Comparison of ENCODE assay signal across 8 mouse cellular contexts in the genomic region with DNA sequence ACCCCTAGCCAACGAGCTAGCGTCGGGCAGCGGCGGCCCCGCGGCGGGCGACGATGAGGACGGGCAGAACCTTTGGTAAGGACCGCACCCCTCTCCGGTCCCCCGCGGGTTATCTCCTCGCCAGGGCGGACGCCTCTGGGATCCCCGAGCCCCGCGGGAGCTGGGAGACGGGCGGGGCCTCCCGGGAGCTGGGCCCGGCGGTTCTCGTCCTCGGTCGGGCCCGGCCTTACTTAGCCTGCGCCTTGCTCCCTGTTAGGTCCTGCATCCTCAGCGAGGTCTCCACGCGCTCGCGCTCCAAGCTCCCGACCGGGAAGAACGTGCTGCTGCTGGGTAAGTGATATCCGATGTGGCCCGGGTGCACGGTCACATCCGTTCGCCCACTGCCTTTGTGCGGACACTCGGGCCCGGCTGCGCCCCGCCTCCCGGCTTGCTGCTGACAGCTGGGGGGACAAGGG. TPM values are rescaled to one million over a fixed set of nuclear protein-coding genes. Genes with fewer than 3 reads are reported as not detected.
A peak's percentile ranks its signal among the peaks of the same experiment; 100 is the strongest.
DNase-seq lines count a peak whose midpoint lies in the region; ATAC-seq and TF ChIP-seq lines count a peak whose summit lies in the region.

No protein-coding gene starts in this region.

- H3ac ChIP-seq in C2C12 (ENCODE audit: control insufficient read depth, insufficient read length, low read depth): peak overlapping the region; percentile 89

- WGBS in embryonic facial prominence, embryonic 12.5 days: under 1% methylated on average over 50 of the region's 50 CpGs
- WGBS in intestine, embryonic 16.5 days: under 1% methylated on average over 50 of the region's 50 CpGs

- peak overlapping the region; percentile 88 for H3K27ac ChIP-seq in embryonic facial prominence, embryonic 12.5 days
- peak overlapping the region; percentile 97 for H3K27ac ChIP-seq in intestine, embryonic 16.5 days (ENCODE audit: low read length)

- peaks cover 20% of the 10 kb centered on the region for H3K36me3 ChIP-seq in C2C12 (ENCODE audit: control insufficient read depth, insufficient read depth)
- peaks cover 23% of the 10 kb centered on the region for H3K36me3 ChIP-seq in embryonic facial prominence, embryonic 12.5 days
- peaks cover 7% of the 10 kb centered on the region; the same call in 1 of the 2 replicates for H3K36me3 ChIP-seq in intestine, embryonic 16.5 days (ENCODE audit: control insufficient read depth, insufficient read depth, low read length)

- peaks cover 22% of the 10 kb centered on the region for H3K4me1 ChIP-seq in embryonic facial prominence, embryonic 12.5 days
- H3K4me1 ChIP-seq in intestine, embryonic 16.5 days (ENCODE audit: control insufficient read depth, insufficient read depth, low read length): peaks cover 12% of the 10 kb centered on the region

- H3K9ac ChIP-seq in embryonic facial prominence, embryonic 12.5 days: peak overlapping the region; percentile 88
- peak overlapping the region; percentile 96 for H3K9ac ChIP-seq in intestine, embryonic 16.5 days (ENCODE audit: low read depth, low read length)

- no peak for DNase-seq in frontal cortex, postnatal 36 days (ENCODE audit: low spot score in 2 of 2)
- peak; percentile 74 for DNase-seq in testis, postnatal 10 days (ENCODE audit: low spot score)
- no peak for DNase-seq in layer of hippocampus, postnatal 14 days (ENCODE audit: low spot score in 2 of 2)

- peaks cover 31% of the 10 kb centered on the region for H3K79me3 ChIP-seq in C2C12 (ENCODE audit: low read depth)

- no peaks in the 10 kb centered on the region for H3K9me3 ChIP-seq in embryonic facial prominence, embryonic 12.5 days
- no peaks in the 10 kb centered on the region for H3K9me3 ChIP-seq in intestine, embryonic 16.5 days (ENCODE audit: control insufficient read depth, low read length)

- TF ChIP-seq CTCF in C2C12 (IDR thresholded peaks at IDR 0.05; ENCODE audit: control insufficient read depth, insufficient read depth, insufficient read length): no peak

- H3K27me3 ChIP-seq in C2C12 (ENCODE audit: control insufficient read depth, insufficient read depth, insufficient read length): no peaks in the 10 kb centered on the region
- H3K27me3 ChIP-seq in embryonic facial prominence, embryonic 12.5 days: no peaks in the 10 kb centered on the region
- no peaks in the 10 kb centered on the region for H3K27me3 ChIP-seq in intestine, embryonic 16.5 days (replicated peaks; ENCODE audit: control insufficient read depth, insufficient read depth, low read length)

- H3K4me2 ChIP-seq in embryonic facial prominence, embryonic 12.5 days (replicated peaks): peak overlapping the region; percentile 87
- peak overlapping the region; percentile 70 for H3K4me2 ChIP-seq in intestine, embryonic 16.5 days (ENCODE audit: low read depth, low read length)

- ATAC-seq in frontal cortex, adult (ENCODE audit: low TSS enrichment): peak; percentile 67
- ATAC-seq in embryonic facial prominence, embryonic 12.5 days (ENCODE audit: insufficient number of reproducible peaks, insufficient read depth, low FRiP score, low TSS enrichment): peak; percentile 54
- peak; percentile 72 for ATAC-seq in intestine, embryonic 16.5 days
- peak; percentile 37 for ATAC-seq in megakaryocyte, adult 5-6 weeks (ENCODE audit: poor library complexity, severe bottlenecking)

- H3K4me3 ChIP-seq in C2C12 (ENCODE audit: insufficient read depth, poor library complexity, severe bottlenecking): peak overlapping the region; percentile 87
- H3K4me3 ChIP-seq in embryonic facial prominence, embryonic 12.5 days: peak overlapping the region; percentile 94
- peak overlapping the region; percentile 99 for H3K4me3 ChIP-seq in intestine, embryonic 16.5 days (ENCODE audit: low read length)

- H3K79me2 ChIP-seq in C2C12 (ENCODE audit: control insufficient read depth, insufficient read depth): peaks cover 48% of the 10 kb centered on the region

TF ChIP-seq in C2C12, 6 proteins besides CTCF, POLR2A, EP300 and RAD21:
- no peak for TF ChIP-seq MYOG (IDR thresholded peaks at IDR 0.05; ENCODE audit: control insufficient read depth, extremely low read depth, insufficient read length)
- no peak for TF ChIP-seq USF1 (IDR thresholded peaks at IDR 0.05; ENCODE audit: low read depth)
- no peak for TF ChIP-seq CEBPB (IDR thresholded peaks at IDR 0.05; ENCODE audit: low read depth)
- TF ChIP-seq MYOD1 (IDR thresholded peaks at IDR 0.05; ENCODE audit: control insufficient read depth, insufficient read length, low read depth): no peak
- TF ChIP-seq FOSL1 (IDR thresholded peaks at IDR 0.05; ENCODE audit: insufficient read depth, low read length, poor library complexity, severe bottlenecking): no peak
- TF ChIP-seq MAX (IDR thresholded peaks at IDR 0.05): no peak

RNA-seq across cellular contexts. Expression of gene Dync1li1, which starts 0.4 kb away (rescaled TPM):
- polyA plus RNA-seq in C2C12 (2012; fragmentation: generic; extraction: Trizol): 41.1 TPM
- 77.9 and 89.4 TPM in 2 replicates for polyA plus RNA-seq in embryonic facial prominence, embryonic 12.5 days (2016; fragmentation: Nextera tagmentation; extraction: Ambion mirVana)
- polyA plus RNA-seq in intestine, embryonic 16.5 days (2015; fragmentation: Nextera tagmentation; extraction: Ambion mirVana): 48.1 and 52.2 TPM in 2 replicates
- 35.5 and 39.5 TPM in 2 replicates for total RNA-seq in megakaryocyte, adult 5-6 weeks (2015)
- total RNA-seq in megakaryocyte, adult 5-6 weeks (2017): 59.1 and 60.7 TPM in 2 replicates
- total RNA-seq in layer of hippocampus, postnatal 14 days (2021): 100 to 1,000 TPM in 1 of 2 experiments, 10 to 100 TPM in 1; 98.6 to 107 TPM

RNA-seq across cellular contexts. Expression of gene Cmtm6, which starts 41.9 kb away (rescaled TPM):
- 13.2 TPM for polyA plus RNA-seq in C2C12 (2012; fragmentation: generic; extraction: Trizol)
- 29.1 and 31.8 TPM in 2 replicates for polyA plus RNA-seq in embryonic facial prominence, embryonic 12.5 days (2016; fragmentation: Nextera tagmentation; extraction: Ambion mirVana)
- polyA plus RNA-seq in intestine, embryonic 16.5 days (2015; fragmentation: Nextera tagmentation; extraction: Ambion mirVana): 100 and 113 TPM in 2 replicates
- total RNA-seq in megakaryocyte, adult 5-6 weeks (2015): 79.5 and 98.1 TPM in 2 replicates
- total RNA-seq in megakaryocyte, adult 5-6 weeks (2017): 120 and 124 TPM in 2 replicates
- 10 to 100 TPM; 25.9 to 28.1 TPM for total RNA-seq in layer of hippocampus, postnatal 14 days (2021)

RNA-seq across cellular contexts. Expression of gene Cnot10, which starts 49.0 kb away (rescaled TPM):
- polyA plus RNA-seq in C2C12 (2012; fragmentation: generic; extraction: Trizol): 32.7 TPM
- polyA plus RNA-seq in embryonic facial prominence, embryonic 12.5 days (2016; fragmentation: Nextera tagmentation; extraction: Ambion mirVana): 79.7 and 82.6 TPM in 2 replicates
- polyA plus RNA-seq in intestine, embryonic 16.5 days (2015; fragmentation: Nextera tagmentation; extraction: Ambion mirVana): 49.3 and 50.0 TPM in 2 replicates
- 14.3 and 14.7 TPM in 2 replicates for total RNA-seq in megakaryocyte, adult 5-6 weeks (2015)
- total RNA-seq in megakaryocyte, adult 5-6 weeks (2017): 26.8 and 33.3 TPM in 2 replicates
- 10 to 100 TPM; 43.8 to 58.2 TPM for total RNA-seq in layer of hippocampus, postnatal 14 days (2021)
